Mouse (Mus musculus) hindbrain, postnatal 0 days (tissue): ENCODE results near the gene Cemip. TPM values are rescaled to one million over a fixed set of nuclear protein-coding genes. Genes with fewer than 3 reads are reported as not detected.

ENCODE experiments used
- ATAC-seq: fragments of 200-750 bp; cut with Nextera tagmentation; 2 replicates; pipeline ENCODE4 v1.8.0; 2017; ENCODE audit warnings: mild to moderate bottlenecking, moderate TSS enrichment, moderate library complexity
- DNase-seq: peaks from one replicate; pipeline ENCODE4 v3.0.0-alpha.2; 2015; ENCODE audit warnings: low spot score
- H3K27ac ChIP-seq: fragments of 300-500 bp; sonication (generic); 2 replicates; pipeline ENCODE4 v1.5.1; 2014; ENCODE audit warnings: mild to moderate bottlenecking
- H3K27me3 ChIP-seq: fragments of 300-500 bp; sonication (generic); 2 replicates; pipeline ENCODE4 v1.6.1; 2014; ENCODE audit warnings: low read length, mixed read lengths; ENCODE audit not compliant: insufficient read depth
- H3K36me3 ChIP-seq: fragments of 300-500 bp; sonication (generic); 2 replicates; pipeline ENCODE4 v1.6.1; 2014; ENCODE audit warnings: low read length, mixed read lengths; ENCODE audit not compliant: insufficient read depth
- H3K4me1 ChIP-seq: fragments of 300-500 bp; sonication (generic); 2 replicates; pipeline ENCODE4 v1.6.1; 2014; ENCODE audit warnings: antibody characterized with exemption, low read length, mixed read lengths; ENCODE audit not compliant: insufficient read depth
- H3K4me2 ChIP-seq: fragments of 300-500 bp; sonication (generic); 2 replicates; pipeline ENCODE4 v1.6.1; 2014; ENCODE audit warnings: low read depth, mild to moderate bottlenecking, low read length, moderate library complexity, mixed read lengths
- H3K4me3 ChIP-seq: fragments of 300-500 bp; sonication (generic); 2 replicates; pipeline ENCODE4 v1.5.1; 2014; ENCODE audit warnings: low read length
- H3K9ac ChIP-seq: fragments of 300-500 bp; sonication (generic); replicated peaks from 2 replicates; pipeline ENCODE4 v1.6.1; 2014; ENCODE audit warnings: mild to moderate bottlenecking, low read length, moderate library complexity, mixed read lengths
- H3K9me3 ChIP-seq: fragments of 300-500 bp; sonication (generic); 2 replicates; pipeline ENCODE4 v1.6.1; 2016; ENCODE audit warnings: low read length, mixed read lengths
- CTCF ChIP-seq: IDR thresholded peaks from 2 replicates; pipeline ENCODE4 v1.5.1; 2016; ENCODE audit warnings: antibody characterized with exemption, control low read depth, low read depth
- WGBS: fragments of 180-500 bp; shearing (Covaris S2); extraction: QIAGEN DNeasy Blood & Tissue Kit; methylation state at CpG from one replicate; pipeline ENCODE4 v1.1.7; 2014; 5-methylcytosine and 5-hydroxymethylcytosine counted together
- polyA plus RNA-seq: library from polyadenylated mRNA; unstranded; fragments of >200 nt; fragmentation: Nextera tagmentation; extraction: Ambion mirVana; gene quantifications from 2 replicates; pipeline ENCODE4 v1.2.1, GENCODE M21; 2015
- total RNA-seq: library from RNA; depleted of rRNA; stranded (reverse); fragments of >200 nt; gene quantifications from 2 replicates; pipeline ENCODE4 v1.2.3, GENCODE M21; 2014

The Cemip gene
- total and polyA plus RNA-seq, 2 experiments from 2014 or later = 1.0 to 10.3 TPM

- no peak for ATAC-seq
- WGBS = 72% methylated on average over 5 of the region's 5 CpGs
Observed at GRCm38 (mm10) chr7:84018291-84019266, 67.7 kb downstream of the Cemip start.

DNA sequence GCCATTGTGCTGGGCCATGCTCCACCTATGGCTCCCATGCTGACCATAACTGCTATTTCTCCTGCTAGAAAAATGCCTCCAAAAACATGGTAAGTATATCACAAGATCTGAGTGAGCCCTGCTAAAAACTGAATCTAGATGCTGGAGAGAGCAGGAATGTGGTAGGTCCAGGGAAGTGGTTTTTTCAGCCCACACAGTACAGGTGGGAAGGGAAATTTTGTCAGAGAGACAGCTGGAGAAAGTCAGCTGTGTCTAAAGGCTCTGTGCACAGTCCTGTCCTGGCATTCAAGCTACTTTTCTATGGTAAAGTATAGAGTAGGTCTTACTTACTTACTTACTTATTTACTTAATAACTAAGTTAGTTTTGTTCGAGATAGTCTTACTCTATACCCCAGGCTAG lies 71.3 kb downstream of the Cemip start:
- no peaks in the 10 kb centered on the region for H3K36me3 ChIP-seq
- no peak overlapping the region for H3K4me3 ChIP-seq
- DNase-seq (no peak), ATAC-seq (no peak)
- H3K27me3 ChIP-seq = no peaks in the 10 kb centered on the region
- H3K9ac ChIP-seq = no peak overlapping the region
- WGBS = 83% methylated on average over 1 of the region's 1 CpGs
- H3K4me2 ChIP-seq = no peak overlapping the region
- no peaks in the 10 kb centered on the region for H3K9me3 ChIP-seq
- H3K4me1 ChIP-seq = peaks cover 11% of the 10 kb centered on the region; the same call in 1 of the 2 replicates
- H3K27ac ChIP-seq = no peak overlapping the region
- no peak for TF ChIP-seq CTCF

More at GRCm38 (mm10) chr7:84018291-84019266, 67.7 kb downstream of the Cemip start:
- no peak overlapping the region for H3K27ac ChIP-seq
- no peak overlapping the region for H3K9ac ChIP-seq
- peaks cover 11% of the 10 kb centered on the region; the same call in 1 of the 2 replicates for H3K4me1 ChIP-seq
- H3K9me3 ChIP-seq = no peaks in the 10 kb centered on the region
- peak; percentile 41 for DNase-seq
- H3K4me2 ChIP-seq = no peak overlapping the region
- H3K4me3 ChIP-seq = no peak overlapping the region
- no peaks in the 10 kb centered on the region for H3K27me3 ChIP-seq
- H3K36me3 ChIP-seq = no peaks in the 10 kb centered on the region
- TF ChIP-seq CTCF = no peak

DNA sequence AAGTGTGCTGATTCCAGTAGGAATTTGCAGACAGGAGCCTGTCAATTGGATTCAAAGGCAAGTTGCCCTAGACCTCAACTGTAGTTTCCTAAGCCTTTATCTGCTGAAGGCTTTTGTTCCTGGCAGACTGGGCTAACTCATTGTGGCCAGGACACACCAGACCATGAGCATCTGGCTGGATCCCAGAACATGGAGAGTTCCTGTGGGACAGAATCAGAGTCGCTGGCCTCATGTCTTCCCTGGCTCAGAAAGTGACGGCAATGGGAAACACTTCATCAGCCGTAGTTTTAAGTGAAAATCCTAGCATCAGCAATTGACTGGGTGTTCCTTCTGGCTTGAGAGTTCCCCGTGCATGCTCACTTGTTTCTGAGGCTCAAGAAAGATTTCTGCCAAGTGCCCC lies 72.6 kb downstream of the Cemip start:
- whole genome bisulfite sequencing = 58% methylated on average over 4 of the region's 4 CpGs
- H3K4me3 ChIP-seq = no peak overlapping the region
- no peak for ATAC-seq
- peaks cover 11% of the 10 kb centered on the region; the same call in 1 of the 2 replicates for H3K4me1 ChIP-seq
- no peak for TF ChIP-seq CTCF
- H3K9me3 ChIP-seq = no peaks in the 10 kb centered on the region
- H3K27me3 ChIP-seq = no peaks in the 10 kb centered on the region
- H3K36me3 ChIP-seq = no peaks in the 10 kb centered on the region
- no peak overlapping the region for H3K4me2 ChIP-seq
- peak; percentile 26 for DNase-seq
- H3K27ac ChIP-seq = no peak overlapping the region
- no peak overlapping the region for H3K9ac ChIP-seq

DNA sequence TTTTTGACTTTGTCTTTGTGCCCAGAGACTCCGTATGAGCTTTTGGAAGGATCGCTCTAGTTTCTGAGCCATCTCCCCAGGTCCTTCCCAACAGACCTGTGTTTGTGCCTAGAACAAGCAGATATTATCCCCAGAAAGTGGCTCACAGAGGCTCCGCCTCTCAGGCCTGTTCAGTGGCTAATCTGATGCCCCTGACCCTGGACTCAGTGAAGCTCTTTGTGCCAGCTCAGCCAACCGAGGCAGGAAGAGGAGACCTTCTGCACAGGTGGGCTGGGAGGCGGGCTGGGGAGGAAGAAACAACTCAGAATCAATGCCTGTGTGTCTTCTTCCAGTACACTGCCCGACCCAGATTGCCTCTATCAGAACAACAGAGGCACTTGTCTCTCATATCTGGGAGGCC lies 81.9 kb downstream of the Cemip start:
- Histone ChIP-seq H3K27me3 (no peaks in the 10 kb centered on the region), H3K4me3 (no peak overlapping the region), H3K4me1 (no peaks in the 10 kb centered on the region), H3K9me3 (no peaks in the 10 kb centered on the region), H3K9ac (no peak overlapping the region), H3K4me2 (no peak overlapping the region), H3K27ac (no peak overlapping the region), H3K36me3 (no peaks in the 10 kb centered on the region)
- ATAC-seq = no peak
- WGBS = 65% methylated on average over 6 of the region's 6 CpGs
- no peak for DNase-seq
- no peak for TF ChIP-seq CTCF

DNA sequence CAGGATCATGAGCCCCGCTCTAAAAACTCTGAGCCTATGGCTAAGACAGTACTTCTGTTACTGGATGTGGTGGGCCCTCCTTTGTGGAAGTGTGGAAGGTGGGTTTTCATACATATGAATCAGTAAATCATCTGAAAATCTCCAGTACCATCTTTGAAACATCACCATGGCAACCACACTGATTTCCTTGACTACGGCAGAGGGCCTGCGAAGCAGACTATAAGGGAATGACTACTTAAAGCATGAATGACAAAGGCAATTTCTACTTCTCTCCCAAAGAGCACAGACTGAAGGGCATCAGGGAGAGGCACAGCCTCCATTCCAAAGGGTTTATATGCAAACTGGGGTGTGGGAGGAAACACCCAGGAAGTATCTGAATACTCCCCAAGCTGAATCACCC lies 84.8 kb downstream of the Cemip start:
- Histone ChIP-seq H3K9me3 (no peaks in the 10 kb centered on the region), H3K4me3 (no peak overlapping the region), H3K4me2 (no peak overlapping the region), H3K9ac (no peak overlapping the region), H3K4me1 (no peaks in the 10 kb centered on the region), H3K36me3 (no peaks in the 10 kb centered on the region), H3K27me3 (no peaks in the 10 kb centered on the region), H3K27ac (peak overlapping the region; percentile 51; the same call in 1 of the 2 replicates)
- DNase-seq (peak; percentile 68), ATAC-seq (peak; percentile 69)
- WGBS = 60% methylated on average over 3 of the region's 3 CpGs
- no peak for TF ChIP-seq CTCF

GRCm38 (mm10) chr7:84000671-84001070 lies 85.6 kb downstream of the Cemip start:
- 91% methylated on average over 2 of the region's 2 CpGs for WGBS
- Histone ChIP-seq H3K9ac (no peak overlapping the region), H3K4me2 (no peak overlapping the region), H3K36me3 (no peaks in the 10 kb centered on the region), H3K27me3 (no peaks in the 10 kb centered on the region), H3K4me3 (no peak overlapping the region), H3K9me3 (no peaks in the 10 kb centered on the region), H3K27ac (no peak overlapping the region), H3K4me1 (no peaks in the 10 kb centered on the region)
- no peak for ATAC-seq
- DNase-seq = no peak
- TF ChIP-seq CTCF = no peak

- no peak for DNase-seq
- ATAC-seq = no peak
- Histone ChIP-seq H3K4me3 (no peak overlapping the region), H3K4me1 (no peaks in the 10 kb centered on the region), H3K9me3 (no peaks in the 10 kb centered on the region), H3K27me3 (no peaks in the 10 kb centered on the region), H3K36me3 (no peaks in the 10 kb centered on the region), H3K27ac (no peak overlapping the region), H3K4me2 (no peak overlapping the region), H3K9ac (no peak overlapping the region)
- WGBS = 96% methylated on average over 1 of the region's 1 CpGs
- TF ChIP-seq CTCF = no peak
Observed at GRCm38 (mm10) chr7:83999647-84000046, 86.7 kb downstream of the Cemip start.
